ENCODE assay signal across 9 mouse cellular contexts in the genomic region with DNA sequence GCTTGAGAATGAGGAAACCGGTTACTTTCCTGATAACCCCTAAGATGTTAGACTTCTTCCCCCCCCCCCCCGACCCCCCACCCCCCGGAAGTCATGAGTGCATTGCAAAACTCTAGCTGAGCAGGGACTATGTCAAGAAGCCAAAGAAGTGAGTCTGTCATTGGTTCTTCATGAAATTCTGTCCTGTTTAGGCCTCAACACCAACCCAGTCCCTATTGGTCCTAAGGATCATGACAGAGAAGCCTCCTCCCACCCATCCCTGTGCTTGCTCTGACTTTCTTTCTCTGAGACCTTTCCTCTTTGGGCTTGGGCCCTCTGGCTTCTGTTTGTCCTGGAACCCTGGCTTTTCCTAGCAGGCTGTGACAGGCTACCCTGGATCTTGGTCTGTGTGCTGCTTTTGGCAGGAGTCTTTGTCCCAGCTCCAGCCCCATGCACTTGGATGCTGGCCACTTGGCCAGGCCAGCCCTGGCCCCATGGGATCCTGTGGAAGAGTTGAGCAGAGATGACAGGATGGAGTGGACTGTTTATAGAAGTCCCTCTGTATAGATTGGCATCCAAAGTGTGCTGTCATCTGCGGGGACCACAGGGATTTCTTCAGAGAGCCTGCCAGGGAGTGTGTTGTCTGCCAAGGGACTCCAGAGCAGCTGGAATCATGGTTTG. TPM values are rescaled to one million over a fixed set of nuclear protein-coding genes. Genes with fewer than 3 reads are reported as not detected.
DNase-seq lines count a peak whose midpoint lies in the region; ATAC-seq and TF ChIP-seq lines count a peak whose summit lies in the region.
"Had no signal": no experiment of that assay in that cellular context is flagged by ENCODE, and none has a peak within 500 bp of the region (broad histone marks: within the 10 kb centered on the region; RNA-seq: fewer than 3 reads in every experiment).

No protein-coding gene starts in this region.

- DNase-seq in hindbrain, embryonic 10.5 days (ENCODE audit: low spot score) = no peak
- peak; percentile 92 for DNase-seq in cerebellum, adult 9-10 months
- DNase-seq in heart, adult 2 months = peak; percentile 89 to 93
- peak; percentile 84 for DNase-seq in kidney, postnatal 10 days
- DNase-seq in lung, postnatal 14 days = peak; percentile 74
- DNase-seq in stomach, postnatal 0 days (ENCODE audit: low spot score) = peak; percentile 33
- no peak for DNase-seq in liver, postnatal 0 days

- no peak overlapping the region for H3K4me2 ChIP-seq in hindbrain, embryonic 15.5 days
- no peak overlapping the region for H3K4me2 ChIP-seq in stomach, postnatal 0 days (replicated peaks; ENCODE audit: low read depth)
- H3K4me2 ChIP-seq in liver, postnatal 0 days (ENCODE audit: low read depth, low read length) = no peak overlapping the region

- TF ChIP-seq CTCF in heart, adult 2 months (IDR thresholded peaks at IDR 0.05) = no peak
- no peak for TF ChIP-seq CTCF in stomach, postnatal 0 days (IDR thresholded peaks at IDR 0.05; ENCODE audit: low read depth)
- no peak for TF ChIP-seq CTCF in liver, postnatal 0 days (IDR thresholded peaks at IDR 0.05; ENCODE audit: low read depth)

- H3K9me3 ChIP-seq in hindbrain, embryonic 15.5 days = no peaks in the 10 kb centered on the region
- no peaks in the 10 kb centered on the region for H3K9me3 ChIP-seq in hindbrain, embryonic 10.5 days
- no peaks in the 10 kb centered on the region for H3K9me3 ChIP-seq in stomach, postnatal 0 days (ENCODE audit: control insufficient read depth, low read length)
- H3K9me3 ChIP-seq in liver, postnatal 0 days (ENCODE audit: low read length) = no peaks in the 10 kb centered on the region

- H3K9ac ChIP-seq in hindbrain, embryonic 15.5 days = no peak overlapping the region
- H3K9ac ChIP-seq in heart, adult 2 months (ENCODE audit: low read depth, low read length) = no peak overlapping the region
- no peak overlapping the region for H3K9ac ChIP-seq in stomach, postnatal 0 days (ENCODE audit: low read length)
- H3K9ac ChIP-seq in liver, postnatal 0 days (replicated peaks) = no peak overlapping the region
- H3K9ac ChIP-seq: liver, embryonic 14.5 days had no signal

- no peak for TF ChIP-seq POLR2A in heart, adult 2 months (IDR thresholded peaks at IDR 0.05; ENCODE audit: insufficient read depth, low read depth, low read length)

- no peaks in the 10 kb centered on the region for H3K79me2 ChIP-seq in heart, adult 2 months (replicated peaks; ENCODE audit: control insufficient read depth, insufficient read depth, low read length)

- peak; percentile 91 for ATAC-seq in hindbrain, embryonic 15.5 days (ENCODE audit: low FRiP score, low read depth)
- peak; percentile 74; the same call in 1 of the 2 replicates for ATAC-seq in stomach, postnatal 0 days (ENCODE audit: low FRiP score, low TSS enrichment)
- no peak for ATAC-seq in liver, postnatal 0 days

- no peaks in the 10 kb centered on the region for H3K36me3 ChIP-seq in hindbrain, embryonic 15.5 days
- no peaks in the 10 kb centered on the region for H3K36me3 ChIP-seq in hindbrain, embryonic 10.5 days
- H3K36me3 ChIP-seq in heart, adult 2 months (ENCODE audit: control insufficient read depth, insufficient read depth, low read length) = no peaks in the 10 kb centered on the region
- no peaks in the 10 kb centered on the region for H3K36me3 ChIP-seq in stomach, postnatal 0 days (ENCODE audit: control insufficient read depth, insufficient read depth, low read length)
- H3K36me3 ChIP-seq in liver, postnatal 0 days (replicated peaks; ENCODE audit: insufficient read depth, low read length) = no peaks in the 10 kb centered on the region

- 74% methylated on average over 3 of the region's 4 CpGs for WGBS in hindbrain, embryonic 15.5 days
- 75% methylated on average over 4 of the region's 4 CpGs for WGBS in hindbrain, embryonic 10.5 days
- 15% methylated on average over 4 of the region's 4 CpGs for WGBS in heart, adult 2 months
- 57% methylated on average over 2 of the region's 4 CpGs for WGBS in stomach, postnatal 0 days
- WGBS in liver, postnatal 0 days (ENCODE audit: insufficient replicate concordance) = 45% methylated on average over 4 of the region's 4 CpGs

- H3K27ac ChIP-seq in hindbrain, embryonic 15.5 days (replicated peaks) = no peak overlapping the region
- H3K27ac ChIP-seq in hindbrain, embryonic 10.5 days = no peak overlapping the region
- no peak overlapping the region; the same call in 1 of the 2 replicates for H3K27ac ChIP-seq in heart, adult 2 months
- H3K27ac ChIP-seq in stomach, postnatal 0 days (replicated peaks) = peak overlapping the region; percentile 24; the same call in 1 of the 2 replicates
- H3K27ac ChIP-seq in liver, postnatal 0 days (ENCODE audit: low read depth) = no peak overlapping the region
- H3K27ac ChIP-seq: liver, embryonic 14.5 days had no signal

- no peak overlapping the region for H3K4me3 ChIP-seq in hindbrain, embryonic 15.5 days
- H3K4me3 ChIP-seq in hindbrain, embryonic 10.5 days = no peak overlapping the region
- no peak overlapping the region for H3K4me3 ChIP-seq in heart, adult 2 months
- no peak overlapping the region for H3K4me3 ChIP-seq in stomach, postnatal 0 days (ENCODE audit: low read depth, low read length)
- H3K4me3 ChIP-seq in liver, postnatal 0 days (ENCODE audit: low read depth, low read length) = no peak overlapping the region

- peak; percentile 94 for TF ChIP-seq EP300 in heart, adult 2 months (IDR thresholded peaks at IDR 0.05; ENCODE audit: insufficient read depth, low read depth, low read length)
- TF ChIP-seq EP300 in stomach, postnatal 0 days (optimal IDR thresholded peaks at IDR 0.05) = no peak
- TF ChIP-seq EP300 in liver, postnatal 0 days (IDR thresholded peaks at IDR 0.05; ENCODE audit: low read depth) = no peak

- no peaks in the 10 kb centered on the region for H3K27me3 ChIP-seq in hindbrain, embryonic 15.5 days
- no peaks in the 10 kb centered on the region for H3K27me3 ChIP-seq in hindbrain, embryonic 10.5 days (ENCODE audit: insufficient read depth, poor library complexity, severe bottlenecking)
- H3K27me3 ChIP-seq in heart, adult 2 months (ENCODE audit: control insufficient read depth, insufficient read depth, low read length) = no peaks in the 10 kb centered on the region
- H3K27me3 ChIP-seq in stomach, postnatal 0 days (ENCODE audit: control insufficient read depth, insufficient read depth, low read length) = no peaks in the 10 kb centered on the region
- H3K27me3 ChIP-seq in liver, postnatal 0 days (ENCODE audit: insufficient read depth, low read length) = no peaks in the 10 kb centered on the region

- intact Hi-C loops in heart, adult 2 months (cut with DNase I) = no loop called here

- H3K4me1 ChIP-seq in hindbrain, embryonic 15.5 days (replicated peaks) = no peaks in the 10 kb centered on the region; the same call in 1 of the 2 replicates
- no peaks in the 10 kb centered on the region for H3K4me1 ChIP-seq in hindbrain, embryonic 10.5 days (replicated peaks)
- peaks cover 2% of the 10 kb centered on the region; the same call in 1 of the 2 replicates for H3K4me1 ChIP-seq in heart, adult 2 months (ENCODE audit: control insufficient read depth, insufficient read depth, low read length)
- H3K4me1 ChIP-seq in stomach, postnatal 0 days (replicated peaks; ENCODE audit: control insufficient read depth, insufficient read depth) = no peaks in the 10 kb centered on the region
- H3K4me1 ChIP-seq in liver, postnatal 0 days (ENCODE audit: insufficient read depth) = no peaks in the 10 kb centered on the region

RNA-seq across cellular contexts. Expression of a gene that starts 15.8 kb away (rescaled TPM):
- 0.16 TPM in 1 of 2 replicates, not detected in the other for polyA plus RNA-seq in hindbrain, embryonic 15.5 days (2015; fragmentation: Nextera tagmentation; extraction: Ambion mirVana)
- polyA plus RNA-seq in hindbrain, embryonic 10.5 days (2016; fragmentation: Nextera tagmentation; extraction: Ambion mirVana) = 0.07 and 0.20 TPM in 2 replicates
- total RNA-seq in heart, adult 2 months (2021) = not detected
- polyA plus RNA-seq in heart, adult 2 months (2012; rRNA removed) = 0.14 TPM in 1 of 2 replicates, not detected in the other
- polyA plus RNA-seq in stomach, postnatal 0 days (2015; fragmentation: Nextera tagmentation; extraction: Ambion mirVana) = 0.13 and 0.17 TPM in 2 replicates
- polyA plus RNA-seq in liver, postnatal 0 days (2015; fragmentation: Nextera tagmentation; extraction: Ambion mirVana) = 0.05 and 0.07 TPM in 2 replicates
- polyA plus RNA-seq: liver, embryonic 14.5 days had no signal

RNA-seq across cellular contexts. Expression of a gene that starts 22.8 kb away (rescaled TPM):
- polyA plus RNA-seq in hindbrain, embryonic 15.5 days (2015; fragmentation: Nextera tagmentation; extraction: Ambion mirVana) = 10.9 and 12.5 TPM in 2 replicates
- 64.5 and 98.5 TPM in 2 replicates for polyA plus RNA-seq in hindbrain, embryonic 10.5 days (2016; fragmentation: Nextera tagmentation; extraction: Ambion mirVana)
- under 1 TPM in 1 of 2 experiments, not detected in 1; 0.29 TPM for total RNA-seq in heart, adult 2 months (2021)
- 0.21 and 0.32 TPM in 2 replicates for polyA plus RNA-seq in heart, adult 2 months (2012; rRNA removed)
- 5.3 and 6.5 TPM in 2 replicates for polyA plus RNA-seq in stomach, postnatal 0 days (2015; fragmentation: Nextera tagmentation; extraction: Ambion mirVana)
- polyA plus RNA-seq in liver, postnatal 0 days (2015; fragmentation: Nextera tagmentation; extraction: Ambion mirVana) = 7.8 and 9.5 TPM in 2 replicates

Comparison
In these comparisons a context has a peak if more than half of its experiments do, and no peak if none do; other contexts are left out.
1. DNase-seq: peak in cerebellum, adult 9-10 months (single experiment), heart, adult 2 months (2 of 2), kidney, postnatal 10 days (single experiment), lung, postnatal 14 days (single experiment) and stomach, postnatal 0 days (single experiment); none in hindbrain, embryonic 10.5 days (single experiment) and liver, postnatal 0 days (single experiment).